Mouse (Mus musculus) forebrain, postnatal 0 days (tissue): ENCODE data around the gene B4galt1. TPM values are rescaled to one million over a fixed set of nuclear protein-coding genes. Genes with fewer than 3 reads are reported as not detected.

Source experiments
- ATAC-seq: fragments of 200-750 bp; cut with Nextera tagmentation; 2 replicates; pipeline ENCODE4 v1.8.0; 2017; ENCODE audit warnings: mild to moderate bottlenecking, moderate library complexity
- DNase-seq: peaks from one replicate; pipeline ENCODE4 v3.0.0-alpha.2; 2015
- H3K27ac ChIP-seq: fragments of 300-500 bp; sonication (generic); 2 replicates; pipeline ENCODE4 v1.5.1; 2014; ENCODE audit warnings: low read depth, mild to moderate bottlenecking, antibody characterized with exemption, low read length, moderate library complexity, mixed read lengths
- H3K27me3 ChIP-seq: fragments of 300-500 bp; sonication (generic); 2 replicates; pipeline ENCODE4 v1.6.1; 2014; ENCODE audit warnings: mild to moderate bottlenecking, low read length, mixed read lengths; ENCODE audit not compliant: insufficient read depth
- H3K36me3 ChIP-seq: fragments of 300-500 bp; sonication (generic); 2 replicates; pipeline ENCODE4 v1.6.1; 2014; ENCODE audit warnings: mild to moderate bottlenecking, moderate library complexity; ENCODE audit not compliant: insufficient read depth
- H3K4me1 ChIP-seq: fragments of 300-500 bp; sonication (generic); 2 replicates; pipeline ENCODE4 v1.6.1; 2014; ENCODE audit warnings: antibody characterized with exemption; ENCODE audit not compliant: insufficient read depth
- H3K4me2 ChIP-seq: fragments of 300-500 bp; sonication (generic); 2 replicates; pipeline ENCODE4 v1.6.1; 2014; ENCODE audit warnings: low read depth, mild to moderate bottlenecking, moderate library complexity
- H3K4me3 ChIP-seq: fragments of 300-500 bp; sonication (generic); 2 replicates; pipeline ENCODE4 v1.5.1; 2014; ENCODE audit warnings: low read depth, low read length, mixed read lengths
- H3K9ac ChIP-seq: fragments of 300-500 bp; sonication (generic); 2 replicates; pipeline ENCODE4 v1.6.1; 2014; ENCODE audit warnings: mild to moderate bottlenecking
- H3K9me3 ChIP-seq: fragments of 300-500 bp; sonication (generic); 2 replicates; pipeline ENCODE4 v1.6.1; 2016; ENCODE audit warnings: low read length
- CTCF ChIP-seq: sonication (generic); IDR thresholded peaks from 2 replicates; pipeline ENCODE4 v1.5.1; 2016; ENCODE audit warnings: antibody characterized with exemption, control low read depth, low read depth
- WGBS: fragments of 180-500 bp; shearing (Covaris S2); extraction: QIAGEN DNeasy Blood & Tissue Kit; methylation state at CpG from one replicate; pipeline ENCODE4 v1.1.7; 2014; 5-methylcytosine and 5-hydroxymethylcytosine counted together
- polyA plus RNA-seq: library from polyadenylated mRNA; unstranded; fragments of >200 nt; fragmentation: Nextera tagmentation; extraction: Ambion mirVana; gene quantifications from 2 replicates; pipeline ENCODE4 v1.2.1, GENCODE M21; 2015
- total RNA-seq: library from RNA; depleted of rRNA; stranded (reverse); fragments of >200 nt; gene quantifications from 2 replicates; pipeline ENCODE4 v1.2.3, GENCODE M21; 2014

Gene B4galt1
- total and polyA plus RNA-seq, 2 experiments from 2014 or later: 4.9 to 10.0 TPM

GRCm38 (mm10) chr4:40843726-40844125, 10.1 kb downstream of the B4galt1 start:
- Histone ChIP-seq H3K4me1 (0 out of 2 replicates have a peak, but pooled peaks cover 10% of the 10 kb centered on the region), H3K4me3 (no peak overlapping the region), H3K9ac (no peak overlapping the region), H3K36me3 (no peaks in the 10 kb centered on the region; the same call in 1 of the 2 replicates), H3K27ac (peak overlapping the region; percentile 64; the same call in 1 of the 2 replicates), H3K9me3 (no peaks in the 10 kb centered on the region), H3K4me2 (no peak overlapping the region), H3K27me3 (no peaks in the 10 kb centered on the region)
- 72% methylated on average over 8 of the region's 8 CpGs for WGBS
- no peak for TF ChIP-seq CTCF
- no peak for DNase-seq
- ATAC-seq: no peak

GRCm38 (mm10) chr4:40840448-40840847, 13.4 kb downstream of the B4galt1 start:
- H3K4me3 ChIP-seq: no peak overlapping the region
- DNase-seq (no peak), ATAC-seq (no peak)
- no peak overlapping the region for H3K9ac ChIP-seq
- 0 out of 2 replicates have a peak, but pooled peaks cover 11% of the 10 kb centered on the region for H3K4me1 ChIP-seq
- no peaks in the 10 kb centered on the region for H3K9me3 ChIP-seq
- H3K27me3 ChIP-seq: no peaks in the 10 kb centered on the region
- H3K36me3 ChIP-seq: no peaks in the 10 kb centered on the region; the same call in 1 of the 2 replicates
- no peak overlapping the region for H3K4me2 ChIP-seq
- no peak overlapping the region for H3K27ac ChIP-seq
- no peak for TF ChIP-seq CTCF
- WGBS: 87% methylated on average over 2 of the region's 2 CpGs

GRCm38 (mm10) chr4:40839251-40839650, 14.6 kb downstream of the B4galt1 start:
- WGBS: 87% methylated on average over 12 of the region's 12 CpGs
- Histone ChIP-seq H3K27me3 (no peaks in the 10 kb centered on the region), H3K4me2 (no peak overlapping the region), H3K36me3 (no peaks in the 10 kb centered on the region; the same call in 1 of the 2 replicates), H3K9ac (no peak overlapping the region), H3K4me3 (no peak overlapping the region), H3K9me3 (no peaks in the 10 kb centered on the region), H3K4me1 (0 out of 2 replicates have a peak, but pooled peaks cover 3% of the 10 kb centered on the region), H3K27ac (no peak overlapping the region)
- no peak for DNase-seq
- ATAC-seq: no peak
- TF ChIP-seq CTCF: no peak

GRCm38 (mm10) chr4:40837451-40838285, 16.1 kb downstream of the B4galt1 start:
- 29% methylated on average over 10 of the region's 10 CpGs for WGBS
- no peaks in the 10 kb centered on the region for H3K27me3 ChIP-seq
- ATAC-seq (peak; percentile 14; the same call in 1 of the 2 replicates), DNase-seq (peak; percentile 29)
- no peak overlapping the region for H3K4me2 ChIP-seq
- no peak for TF ChIP-seq CTCF
- no peak overlapping the region for H3K4me3 ChIP-seq
- no peaks in the 10 kb centered on the region; the same call in 1 of the 2 replicates for H3K36me3 ChIP-seq
- 0 out of 2 replicates have a peak, but pooled peaks cover 3% of the 10 kb centered on the region for H3K4me1 ChIP-seq
- no peak overlapping the region for H3K9ac ChIP-seq
- no peaks in the 10 kb centered on the region for H3K9me3 ChIP-seq
- no peak overlapping the region for H3K27ac ChIP-seq

- H3K4me1 ChIP-seq: 0 out of 2 replicates have a peak, but pooled peaks cover 3% of the 10 kb centered on the region
- H3K9ac ChIP-seq: no peak overlapping the region
- ATAC-seq (no peak), DNase-seq (no peak)
- no peak overlapping the region for H3K4me3 ChIP-seq
- no peak overlapping the region for H3K4me2 ChIP-seq
- WGBS: 62% methylated on average over 3 of the region's 3 CpGs
- no peak overlapping the region for H3K27ac ChIP-seq
- no peaks in the 10 kb centered on the region for H3K27me3 ChIP-seq
- TF ChIP-seq CTCF: no peak
- no peaks in the 10 kb centered on the region for H3K36me3 ChIP-seq
- H3K9me3 ChIP-seq: no peaks in the 10 kb centered on the region
Measured at GRCm38 (mm10) chr4:40837008-40837407, 16.8 kb downstream of the B4galt1 start.

GRCm38 (mm10) chr4:40834872-40835271, 18.9 kb downstream of the B4galt1 start:
- 92% methylated on average over 5 of the region's 5 CpGs for WGBS

GRCm38 (mm10) chr4:40834232-40834786, 19.5 kb downstream of the B4galt1 start:
- TF ChIP-seq CTCF: no peak
- no peaks in the 10 kb centered on the region for H3K27me3 ChIP-seq
- 0 out of 2 replicates have a peak, but pooled peaks cover 3% of the 10 kb centered on the region for H3K4me1 ChIP-seq
- no peaks in the 10 kb centered on the region for H3K9me3 ChIP-seq
- no peak for DNase-seq
- no peak overlapping the region for H3K4me3 ChIP-seq
- no peak overlapping the region for H3K4me2 ChIP-seq
- 85% methylated on average over 4 of the region's 4 CpGs for WGBS
- no peak overlapping the region for H3K27ac ChIP-seq
- H3K36me3 ChIP-seq: no peaks in the 10 kb centered on the region
- H3K9ac ChIP-seq: no peak overlapping the region
- ATAC-seq: no peak

More at GRCm38 (mm10) chr4:40834872-40835271, 18.9 kb downstream of the B4galt1 start:
- no peak overlapping the region for H3K9ac ChIP-seq
- H3K9me3 ChIP-seq: no peaks in the 10 kb centered on the region
- ATAC-seq: no peak
- no peak overlapping the region for H3K27ac ChIP-seq
- no peaks in the 10 kb centered on the region for H3K27me3 ChIP-seq
- H3K4me2 ChIP-seq: no peak overlapping the region
- TF ChIP-seq CTCF: no peak
- DNase-seq: no peak
- H3K36me3 ChIP-seq: no peaks in the 10 kb centered on the region
- H3K4me1 ChIP-seq: 0 out of 2 replicates have a peak, but pooled peaks cover 3% of the 10 kb centered on the region
- no peak overlapping the region for H3K4me3 ChIP-seq
